Mouse (Mus musculus) forebrain, embryonic 13.5 days (tissue): Measurements from ENCODE around the gene Immt. TPM values are rescaled to one million over a fixed set of nuclear protein-coding genes. Genes with fewer than 3 reads are reported as not detected.

Experiments used
- ATAC-seq: fragments of 200-750 bp; cut with Nextera tagmentation; 2 replicates; pipeline ENCODE4 v1.8.0; 2017
- H3K27ac ChIP-seq: fragments of 300-500 bp; sonication (generic); 2 replicates; pipeline ENCODE4 v1.5.1; 2015; ENCODE audit warnings: inconsistent platforms, mild to moderate bottlenecking, moderate library complexity
- H3K27me3 ChIP-seq: fragments of 300-500 bp; sonication (generic); 2 replicates; pipeline ENCODE4 v1.6.1; 2015; ENCODE audit warnings: mild to moderate bottlenecking, inconsistent platforms
- H3K36me3 ChIP-seq: fragments of 300-500 bp; sonication (generic); 2 replicates; pipeline ENCODE4 v1.6.1; 2015; ENCODE audit warnings: mild to moderate bottlenecking, inconsistent platforms; ENCODE audit not compliant: poor library complexity, severe bottlenecking
- H3K4me1 ChIP-seq: fragments of 300-500 bp; sonication (generic); 2 replicates; pipeline ENCODE4 v1.6.1; 2015; ENCODE audit warnings: inconsistent platforms
- H3K4me2 ChIP-seq: fragments of 300-500 bp; sonication (generic); 2 replicates; pipeline ENCODE4 v1.6.1; 2015; ENCODE audit warnings: inconsistent platforms, mild to moderate bottlenecking, moderate library complexity
- H3K4me3 ChIP-seq: fragments of 300-500 bp; sonication (generic); 2 replicates; pipeline ENCODE4 v1.5.1; 2015; ENCODE audit warnings: mild to moderate bottlenecking, inconsistent platforms
- H3K9ac ChIP-seq: fragments of 300-500 bp; sonication (generic); 2 replicates; pipeline ENCODE4 v1.6.1; 2015; ENCODE audit warnings: mild to moderate bottlenecking, inconsistent platforms
- H3K9me3 ChIP-seq: fragments of 300-500 bp; sonication (generic); replicated peaks from 2 replicates; pipeline ENCODE4 v1.6.1; 2016; ENCODE audit warnings: inconsistent platforms
- WGBS: fragments of 180-500 bp; shearing (Covaris S2); methylation state at CpG from one replicate; pipeline ENCODE4 v1.1.7; 2015; 5-methylcytosine and 5-hydroxymethylcytosine counted together
- polyA plus RNA-seq: library from polyadenylated mRNA; unstranded; fragments of >200 nt; fragmentation: Nextera tagmentation; extraction: Ambion mirVana; gene quantifications from 2 replicates; pipeline ENCODE4 v1.2.1, GENCODE M21; 2015

Gene Immt
- polyA plus RNA-seq, 1 experiment from 2014 or later = 166 TPM

GRCm38 (mm10) chr6:71867751-71868150 lies 36.6 kb downstream of the Immt start:
- peaks cover 86% of the 10 kb centered on the region for H3K36me3 ChIP-seq
- ATAC-seq = no peak
- H3K9ac ChIP-seq = no peak overlapping the region
- no peak overlapping the region for H3K4me2 ChIP-seq
- H3K9me3 ChIP-seq = no peaks in the 10 kb centered on the region
- H3K4me3 ChIP-seq = no peak overlapping the region
- no peak overlapping the region for H3K27ac ChIP-seq
- H3K4me1 ChIP-seq = no peaks in the 10 kb centered on the region
- WGBS = 94% methylated on average over 2 of the region's 2 CpGs
- H3K27me3 ChIP-seq = no peaks in the 10 kb centered on the region

GRCm38 (mm10) chr6:71868809-71869208 lies 37.7 kb downstream of the Immt start:
- Histone ChIP-seq H3K9me3 (no peaks in the 10 kb centered on the region), H3K4me3 (no peak overlapping the region), H3K9ac (no peak overlapping the region), H3K4me2 (no peak overlapping the region), H3K36me3 (peaks cover 84% of the 10 kb centered on the region), H3K27ac (no peak overlapping the region), H3K27me3 (no peaks in the 10 kb centered on the region), H3K4me1 (no peaks in the 10 kb centered on the region)
- WGBS = 91% methylated on average over 1 of the region's 1 CpGs
- ATAC-seq = no peak

- Histone ChIP-seq H3K36me3 (peaks cover 84% of the 10 kb centered on the region), H3K9ac (no peak overlapping the region)
Measured at GRCm38 (mm10) chr6:71871396-71871795, 40.3 kb downstream of the Immt start.

GRCm38 (mm10) chr6:71877965-71878760 lies 47.0 kb downstream of the Immt start:
- no peak overlapping the region for H3K4me2 ChIP-seq
- no peak overlapping the region for H3K4me3 ChIP-seq
- H3K36me3 ChIP-seq = peaks cover 90% of the 10 kb centered on the region
- H3K27ac ChIP-seq = no peak overlapping the region
- H3K27me3 ChIP-seq = no peaks in the 10 kb centered on the region
- no peaks in the 10 kb centered on the region for H3K9me3 ChIP-seq
- H3K4me1 ChIP-seq = no peaks in the 10 kb centered on the region
- 96% methylated on average over 3 of the region's 3 CpGs for WGBS
- no peak for ATAC-seq
- no peak overlapping the region for H3K9ac ChIP-seq

More at GRCm38 (mm10) chr6:71871396-71871795, 40.3 kb downstream of the Immt start:
- 96% methylated on average over 9 of the region's 9 CpGs for whole genome bisulfite sequencing
- H3K9me3 ChIP-seq = no peaks in the 10 kb centered on the region
- H3K4me1 ChIP-seq = no peaks in the 10 kb centered on the region
- H3K4me3 ChIP-seq = no peak overlapping the region
- H3K4me2 ChIP-seq = no peak overlapping the region
- no peak for ATAC-seq
- no peaks in the 10 kb centered on the region for H3K27me3 ChIP-seq
- no peak overlapping the region for H3K27ac ChIP-seq

- Histone ChIP-seq H3K27ac (no peak overlapping the region), H3K36me3 (peaks cover 95% of the 10 kb centered on the region), H3K4me1 (no peaks in the 10 kb centered on the region), H3K9me3 (no peaks in the 10 kb centered on the region), H3K4me2 (no peak overlapping the region), H3K9ac (no peak overlapping the region), H3K27me3 (no peaks in the 10 kb centered on the region), H3K4me3 (no peak overlapping the region)
- WGBS = 93% methylated on average over 4 of the region's 4 CpGs
- ATAC-seq = no peak
Measured at GRCm38 (mm10) chr6:71893263-71893662, 62.1 kb downstream of the Immt start.

- no peak for ATAC-seq
- Histone ChIP-seq H3K27me3 (no peaks in the 10 kb centered on the region), H3K4me3 (peak overlapping the region; percentile 87), H3K4me1 (peaks cover 16% of the 10 kb centered on the region), H3K9ac (peak overlapping the region; percentile 72), H3K4me2 (peak overlapping the region; percentile 84), H3K36me3 (peaks cover 30% of the 10 kb centered on the region), H3K9me3 (no peaks in the 10 kb centered on the region), H3K27ac (no peak overlapping the region)
- WGBS = 11% methylated on average over 4 of the region's 4 CpGs
Measured at GRCm38 (mm10) chr6:71907702-71908235, 76.6 kb downstream of the Immt start.

- peak; percentile 95 for ATAC-seq
- WGBS = under 1% methylated on average over 58 of the region's 58 CpGs
Measured at GRCm38 (mm10) chr6:71908481-71909381, 77.6 kb downstream of the Immt start, which contains the start of the genes Ptcd3 and Polr1a. Gene Ptcd3, minus strand, starts transcription at chr6:71908750. Gene Polr1a, plus strand, starts transcription at chr6:71909053.

GRCm38 (mm10) chr6:71909384-71909783 lies 78.3 kb downstream of the Immt start:
- Histone ChIP-seq H3K9ac (peak overlapping the region; percentile 72), H3K27ac (no peak overlapping the region), H3K9me3 (no peaks in the 10 kb centered on the region), H3K4me1 (peaks cover 16% of the 10 kb centered on the region), H3K4me2 (peak overlapping the region; percentile 84), H3K27me3 (no peaks in the 10 kb centered on the region), H3K36me3 (peaks cover 23% of the 10 kb centered on the region), H3K4me3 (peak overlapping the region; percentile 87)
- ATAC-seq = peak; percentile 48
- WGBS = 22% methylated on average over 10 of the region's 10 CpGs

More at GRCm38 (mm10) chr6:71908481-71909381, 77.6 kb downstream of the Immt start, which contains the start of the genes Ptcd3 and Polr1a:
- Histone ChIP-seq H3K9ac (peak within 1 kb of the TSS; percentile 72), H3K27me3 (no peaks in the 10 kb centered on the region), H3K36me3 (peaks cover 24% of the 10 kb centered on the region), H3K4me3 (peak within 1 kb of the TSS; percentile 87), H3K9me3 (no peaks in the 10 kb centered on the region), H3K27ac (peak within 1 kb of the TSS; percentile 59; the same call in 1 of the 2 replicates), H3K4me1 (peaks cover 16% of the 10 kb centered on the region), H3K4me2 (peak within 1 kb of the TSS; percentile 84)

- no peaks in the 10 kb centered on the region for H3K27me3 ChIP-seq
- no peak overlapping the region for H3K27ac ChIP-seq
- peak overlapping the region; percentile 84 for H3K4me2 ChIP-seq
- peak overlapping the region; percentile 72; the same call in 1 of the 2 replicates for H3K9ac ChIP-seq
- WGBS = 78% methylated on average over 6 of the region's 6 CpGs
- H3K4me1 ChIP-seq = peaks cover 16% of the 10 kb centered on the region
- no peak for ATAC-seq
- peaks cover 21% of the 10 kb centered on the region for H3K36me3 ChIP-seq
- no peaks in the 10 kb centered on the region for H3K9me3 ChIP-seq
- peak overlapping the region; percentile 87 for H3K4me3 ChIP-seq
Measured at GRCm38 (mm10) chr6:71909840-71910239, 78.7 kb downstream of the Immt start.

GRCm38 (mm10) chr6:71911686-71912450 lies 80.7 kb downstream of the Immt start:
- H3K4me2 ChIP-seq = no peak overlapping the region
- 90% methylated on average over 5 of the region's 5 CpGs for WGBS
- ATAC-seq = no peak
- H3K4me1 ChIP-seq = peaks cover 14% of the 10 kb centered on the region
- no peak overlapping the region for H3K27ac ChIP-seq
- no peaks in the 10 kb centered on the region for H3K27me3 ChIP-seq
- no peak overlapping the region for H3K4me3 ChIP-seq
- H3K9ac ChIP-seq = no peak overlapping the region
- peaks cover 26% of the 10 kb centered on the region for H3K36me3 ChIP-seq
- no peaks in the 10 kb centered on the region for H3K9me3 ChIP-seq

- H3K27ac ChIP-seq = no peak overlapping the region
- H3K9ac ChIP-seq = no peak overlapping the region
- H3K4me3 ChIP-seq = no peak overlapping the region
- H3K9me3 ChIP-seq = no peaks in the 10 kb centered on the region
- WGBS = 92% methylated on average over 7 of the region's 7 CpGs
- ATAC-seq = no peak
- no peak overlapping the region for H3K4me2 ChIP-seq
- H3K4me1 ChIP-seq = no peaks in the 10 kb centered on the region
- H3K36me3 ChIP-seq = peaks cover 86% of the 10 kb centered on the region
- H3K27me3 ChIP-seq = no peaks in the 10 kb centered on the region
Measured at GRCm38 (mm10) chr6:71920752-71921151, 89.6 kb downstream of the Immt start.
